Mouse (Mus musculus): ENCODE results near the gene Ercc4.

GRCm38 (mm10) chr16:13119641-13120350 lies 10.3 kb downstream of the Ercc4 start:
- no peak for TF ChIP-seq CTCF (IDR thresholded peaks at IDR 0.05; ENCODE audit: low read depth)
- TF ChIP-seq EP300 (IDR thresholded peaks at IDR 0.05; ENCODE audit: low read depth) = no peak

All from liver, embryonic 14.5 days (tissue).